Mouse (Mus musculus) stomach, postnatal 0 days (tissue): ENCODE data around the gene Ost4.

Experiments
- CTCF ChIP-seq: IDR thresholded peaks from 2 replicates; pipeline ENCODE4 v1.5.1; 2016; ENCODE audit warnings: antibody characterized with exemption, low read depth, mild to moderate bottlenecking, moderate library complexity
- EP300 ChIP-seq: optimal IDR thresholded peaks from 2 replicates; pipeline ENCODE3; 2016; ENCODE audit warnings: antibody characterized with exemption

DNA sequence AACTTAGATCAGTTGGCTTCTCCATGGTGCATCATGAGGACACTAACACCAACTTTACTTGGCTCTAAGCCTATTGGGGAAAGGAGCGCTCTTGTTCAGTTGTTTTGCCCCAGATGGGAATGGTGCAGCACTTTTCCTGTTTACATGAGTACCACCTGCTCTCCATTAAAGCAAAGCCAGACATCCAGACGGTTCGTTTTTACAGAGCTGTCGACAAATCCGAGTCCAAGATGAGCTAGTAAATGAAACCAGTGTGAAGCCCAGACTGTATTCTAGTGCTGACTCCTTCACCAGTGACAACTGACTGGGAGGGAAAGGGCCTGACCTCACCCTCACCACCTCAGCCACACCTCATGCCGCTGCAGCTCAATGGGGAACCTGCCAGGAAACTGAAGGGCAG is 29.0 kb downstream of the Ost4 start:
- TF ChIP-seq CTCF = no peak
- no peak for TF ChIP-seq EP300
